Mouse (Mus musculus): ENCODE data around the gene Rnf111. TPM values are rescaled to one million over a fixed set of nuclear protein-coding genes. Genes with fewer than 3 reads are reported as not detected.

The Rnf111 gene
- polyA plus RNA-seq, 1 experiment from 2014 or later: 27.0 TPM

DNA sequence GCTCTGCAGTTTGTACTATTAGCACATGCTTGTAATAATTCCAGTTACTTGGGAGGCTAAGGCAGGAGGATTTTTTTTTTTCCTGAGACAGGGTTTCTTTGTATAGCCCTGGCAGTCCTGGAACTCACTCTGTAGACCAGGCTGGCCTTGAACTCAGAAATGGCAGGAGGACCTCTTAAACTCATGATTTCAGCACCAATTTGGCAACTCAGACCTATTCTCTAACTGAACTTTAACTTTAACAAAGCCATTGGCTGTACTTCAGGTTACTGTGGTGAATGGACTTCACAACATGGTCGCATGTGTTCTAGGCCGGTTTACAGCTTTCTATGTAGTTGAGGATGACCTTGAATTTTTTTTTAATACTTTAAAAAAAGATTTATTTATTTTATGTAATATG is 80.9 kb downstream of the Rnf111 start:
- Histone ChIP-seq H3K27ac (no peak overlapping the region), H3K4me1 (peaks cover 10% of the 10 kb centered on the region), H3K9ac (no peak overlapping the region), H3K27me3 (no peaks in the 10 kb centered on the region), H3K9me3 (no peaks in the 10 kb centered on the region), H3K36me3 (peaks cover 44% of the 10 kb centered on the region), H3K4me2 (no peak overlapping the region), H3K4me3 (no peak overlapping the region)
- ATAC-seq (ENCODE audit: borderline replicate concordance, extremely low read depth, low FRiP score, low TSS enrichment): no peak
- WGBS: 93% methylated on average over 2 of the region's 2 CpGs

DNA sequence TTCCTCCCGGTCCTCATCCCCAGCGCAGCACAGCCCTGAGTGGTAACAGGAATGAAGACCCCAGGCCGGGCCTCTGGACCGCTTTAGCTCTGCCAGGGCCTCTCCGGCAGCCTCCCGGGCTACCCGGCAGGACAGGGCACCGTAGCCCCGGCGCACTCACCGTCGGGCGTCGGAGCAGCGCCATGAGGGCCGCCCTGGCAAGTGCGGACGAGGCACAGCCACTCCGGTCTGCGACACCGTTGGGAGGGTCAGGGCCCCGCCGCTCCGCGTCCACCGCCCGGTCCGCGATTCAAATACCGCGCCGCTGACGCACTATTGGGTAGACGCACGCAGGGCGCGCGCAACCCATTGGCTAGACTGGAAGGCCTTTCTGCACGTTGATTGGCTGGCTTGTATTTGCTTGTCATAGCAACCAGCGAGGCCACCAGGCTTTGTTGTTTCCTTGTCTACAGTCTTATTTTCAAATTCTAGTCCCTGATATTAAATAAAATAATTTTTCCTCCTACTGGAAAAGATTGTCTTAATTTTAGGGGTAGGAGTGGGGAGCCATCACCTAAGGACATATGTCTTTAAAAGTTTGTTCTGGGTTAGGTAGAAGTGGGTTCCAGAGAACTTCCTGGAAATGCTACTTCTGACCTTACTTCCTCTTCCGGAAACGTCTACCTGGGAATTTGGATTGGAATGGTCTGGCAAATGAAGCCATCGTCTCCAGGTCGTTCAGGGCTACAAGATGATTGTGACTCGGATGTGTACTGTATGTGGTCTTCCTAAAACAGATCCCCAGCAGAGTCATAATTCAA is 82.1 kb downstream of the Rnf111 start, which contains the start of gene Ccnb2:
TSS of gene Ccnb2 (minus strand) at position 291 of the 800 bp plus-strand sequence.
- peaks cover 41% of the 10 kb centered on the region for H3K36me3 ChIP-seq
- H3K27ac ChIP-seq: peak within 1 kb of the TSS; percentile 82

DNA sequence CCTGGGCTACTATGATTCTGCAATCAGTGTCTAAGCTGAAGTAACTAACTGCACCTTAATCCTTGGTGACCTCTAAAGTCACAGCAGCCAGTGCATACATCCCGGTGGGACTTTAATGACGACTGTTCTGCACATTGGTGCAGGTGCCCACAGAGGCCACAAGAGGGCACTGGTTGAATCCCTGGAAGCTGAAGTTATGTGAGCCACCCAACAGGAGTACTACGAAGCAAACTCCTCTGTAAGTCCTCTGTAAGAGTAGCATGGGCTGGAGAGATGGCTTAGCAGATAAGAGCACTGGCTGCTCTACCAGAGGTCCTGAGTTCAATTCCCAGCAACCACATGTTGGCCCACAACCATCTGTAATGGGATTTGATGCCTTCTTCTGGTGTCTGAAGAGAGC is 87.1 kb downstream of the Rnf111 start:
- H3K9me3 ChIP-seq: no peaks in the 10 kb centered on the region
- WGBS: 87% methylated on average over 3 of the region's 3 CpGs
- H3K4me3 ChIP-seq: no peak overlapping the region
- no peak for ATAC-seq (ENCODE audit: borderline replicate concordance, extremely low read depth, low FRiP score, low TSS enrichment)
- H3K36me3 ChIP-seq: peaks cover 71% of the 10 kb centered on the region
- H3K9ac ChIP-seq: no peak overlapping the region
- H3K27me3 ChIP-seq: no peaks in the 10 kb centered on the region
- peaks cover 7% of the 10 kb centered on the region for H3K4me1 ChIP-seq
- H3K4me2 ChIP-seq: no peak overlapping the region
- no peak overlapping the region for H3K27ac ChIP-seq

More for the DNA sequence above, 82.1 kb downstream of the Rnf111 start, which contains the start of gene Ccnb2:
- peak within 1 kb of the TSS; percentile 83 for H3K4me3 ChIP-seq
- no peaks in the 10 kb centered on the region for H3K9me3 ChIP-seq
- peak within 1 kb of the TSS; percentile 80 for H3K9ac ChIP-seq
- peak; percentile 98 for ATAC-seq (ENCODE audit: borderline replicate concordance, extremely low read depth, low FRiP score, low TSS enrichment)
- WGBS: 2% methylated on average over 44 of the region's 45 CpGs
- peaks cover 10% of the 10 kb centered on the region for H3K4me1 ChIP-seq
- no peaks in the 10 kb centered on the region for H3K27me3 ChIP-seq
- peak within 1 kb of the TSS; percentile 86 for H3K4me2 ChIP-seq

DNA sequence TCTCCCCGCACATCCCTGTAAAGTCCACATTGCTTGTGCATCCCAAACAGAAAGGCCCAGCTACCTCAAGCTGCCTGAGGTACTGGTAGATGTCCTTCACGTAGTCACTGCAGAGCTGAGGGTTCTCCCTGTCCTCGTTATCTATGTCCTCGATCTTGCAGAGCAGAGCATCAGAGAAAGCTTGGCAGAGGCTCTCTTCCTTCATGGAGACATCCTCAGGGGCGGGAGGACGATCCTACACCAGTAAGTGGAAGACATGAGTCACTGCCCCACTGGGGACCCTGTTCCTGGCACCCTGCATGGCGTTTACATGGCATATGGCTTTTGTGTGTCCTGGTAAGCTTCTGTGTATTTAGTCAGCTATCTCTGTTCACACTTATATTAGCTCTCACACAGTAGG is 90.5 kb downstream of the Rnf111 start:
- Histone ChIP-seq H3K4me3 (no peak overlapping the region), H3K4me1 (no peaks in the 10 kb centered on the region), H3K9me3 (no peaks in the 10 kb centered on the region), H3K27ac (no peak overlapping the region), H3K27me3 (no peaks in the 10 kb centered on the region), H3K9ac (no peak overlapping the region), H3K36me3 (peaks cover 92% of the 10 kb centered on the region), H3K4me2 (no peak overlapping the region)
- no peak for ATAC-seq (ENCODE audit: borderline replicate concordance, extremely low read depth, low FRiP score, low TSS enrichment)
- WGBS: 86% methylated on average over 7 of the region's 7 CpGs

DNA sequence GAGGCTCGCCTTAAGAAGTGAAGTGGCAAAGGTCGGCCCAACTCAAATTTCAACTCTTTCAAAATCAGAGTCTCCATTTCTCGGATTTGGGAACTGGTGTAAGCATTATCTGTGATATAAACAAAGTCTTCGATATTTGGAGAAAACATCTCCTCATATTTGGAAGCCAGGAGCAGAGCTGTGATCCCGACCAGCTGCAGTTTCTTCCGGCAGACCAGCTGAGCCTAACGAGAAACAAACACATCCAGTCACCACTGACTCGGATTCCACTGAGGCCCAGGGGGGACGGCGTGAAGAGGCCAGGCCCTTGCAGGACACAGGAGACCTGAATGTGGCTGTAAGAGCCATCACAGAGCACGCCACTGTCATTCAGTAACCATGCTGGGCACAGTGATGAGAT is 92.9 kb downstream of the Rnf111 start:
- whole genome bisulfite sequencing: 54% methylated on average over 11 of the region's 11 CpGs
- H3K4me1 ChIP-seq: no peaks in the 10 kb centered on the region
- no peak overlapping the region for H3K27ac ChIP-seq
- no peaks in the 10 kb centered on the region for H3K9me3 ChIP-seq
- no peak overlapping the region for H3K4me3 ChIP-seq
- no peaks in the 10 kb centered on the region for H3K27me3 ChIP-seq
- H3K4me2 ChIP-seq: no peak overlapping the region
- no peak overlapping the region for H3K9ac ChIP-seq
- peaks cover 85% of the 10 kb centered on the region for H3K36me3 ChIP-seq
- no peak for ATAC-seq (ENCODE audit: borderline replicate concordance, extremely low read depth, low FRiP score, low TSS enrichment)

DNA sequence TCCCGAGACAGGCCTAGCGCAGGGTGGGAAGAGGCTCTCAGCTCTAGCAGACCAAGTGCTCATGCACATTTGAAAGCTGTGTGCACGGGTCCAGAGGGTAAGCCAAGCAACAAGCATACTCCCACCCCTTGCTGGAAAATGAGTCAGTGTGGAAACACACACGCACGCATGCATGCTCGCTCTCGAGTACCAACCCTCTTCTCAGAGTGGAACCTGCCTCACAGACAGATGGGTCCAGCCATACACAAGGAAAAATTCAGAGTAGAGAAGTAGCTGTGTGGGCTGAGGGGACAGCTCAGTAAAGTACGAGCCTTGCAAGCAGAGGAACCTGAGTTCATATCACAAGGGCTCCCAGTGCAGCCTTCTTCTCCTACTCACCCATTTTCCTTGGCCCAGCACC is 93.8 kb downstream of the Rnf111 start:
- 94% methylated on average over 8 of the region's 8 CpGs for WGBS

DNA sequence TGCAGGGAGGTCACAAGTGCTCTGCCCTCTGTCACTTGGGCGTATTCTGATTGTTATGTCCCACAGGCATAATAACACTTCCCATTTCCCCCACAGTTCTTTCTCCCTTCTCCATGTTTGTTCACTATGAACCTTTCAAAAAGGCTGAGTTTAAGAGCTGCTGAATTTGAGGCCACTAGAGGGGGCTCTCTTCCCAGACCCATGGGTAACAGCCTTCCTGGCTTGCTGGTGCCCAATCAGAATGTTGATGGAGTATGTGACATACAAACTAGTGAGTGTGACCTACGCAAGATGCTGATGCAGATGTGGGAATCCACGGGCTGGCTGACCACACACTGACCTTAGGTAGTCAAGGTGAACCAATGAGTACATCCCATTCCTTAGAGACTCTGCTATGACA is 94.7 kb downstream of the Rnf111 start:
- no peak overlapping the region for H3K27ac ChIP-seq
- no peak overlapping the region for H3K4me3 ChIP-seq

More for the DNA sequence above, 93.8 kb downstream of the Rnf111 start:
- Histone ChIP-seq H3K27me3 (no peaks in the 10 kb centered on the region), H3K36me3 (peaks cover 78% of the 10 kb centered on the region), H3K4me1 (no peaks in the 10 kb centered on the region), H3K9me3 (no peaks in the 10 kb centered on the region), H3K9ac (no peak overlapping the region), H3K27ac (no peak overlapping the region), H3K4me3 (no peak overlapping the region), H3K4me2 (no peak overlapping the region)
- no peak for ATAC-seq (ENCODE audit: borderline replicate concordance, extremely low read depth, low FRiP score, low TSS enrichment)

DNA sequence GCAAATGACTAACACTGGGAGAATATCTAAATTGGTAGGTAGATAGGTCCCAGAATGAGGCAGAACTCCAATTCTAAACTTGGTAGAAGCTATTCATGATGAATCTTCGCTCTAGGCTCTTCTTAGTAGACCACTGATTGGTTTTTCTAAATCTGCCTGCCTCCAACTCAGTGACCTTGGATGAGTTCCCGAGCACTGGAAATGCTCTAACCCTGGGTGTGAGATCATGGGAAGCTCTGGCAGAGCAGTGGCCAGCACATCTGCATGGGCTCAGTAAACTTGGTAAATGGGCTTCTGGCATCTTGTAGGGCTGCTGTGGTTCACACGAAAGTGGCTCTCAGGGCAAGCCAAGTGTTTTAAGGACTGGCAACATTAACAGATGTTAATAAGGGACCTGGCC is 96.9 kb downstream of the Rnf111 start:
- H3K4me1 ChIP-seq: no peaks in the 10 kb centered on the region
- no peak overlapping the region for H3K27ac ChIP-seq
- WGBS: 89% methylated on average over 3 of the region's 3 CpGs
- no peak overlapping the region for H3K4me2 ChIP-seq
- no peaks in the 10 kb centered on the region for H3K27me3 ChIP-seq
- no peaks in the 10 kb centered on the region for H3K9me3 ChIP-seq
- H3K9ac ChIP-seq: no peak overlapping the region
- ATAC-seq (ENCODE audit: borderline replicate concordance, extremely low read depth, low FRiP score, low TSS enrichment): no peak
- peaks cover 48% of the 10 kb centered on the region for H3K36me3 ChIP-seq
- no peak overlapping the region for H3K4me3 ChIP-seq

More for the DNA sequence above, 94.7 kb downstream of the Rnf111 start:
- ATAC-seq (ENCODE audit: borderline replicate concordance, extremely low read depth, low FRiP score, low TSS enrichment): no peak
- WGBS: 89% methylated on average over 3 of the region's 3 CpGs
- Histone ChIP-seq H3K4me2 (no peak overlapping the region), H3K9me3 (no peaks in the 10 kb centered on the region), H3K27me3 (no peaks in the 10 kb centered on the region), H3K36me3 (peaks cover 69% of the 10 kb centered on the region), H3K9ac (no peak overlapping the region), H3K4me1 (no peaks in the 10 kb centered on the region)

DNA sequence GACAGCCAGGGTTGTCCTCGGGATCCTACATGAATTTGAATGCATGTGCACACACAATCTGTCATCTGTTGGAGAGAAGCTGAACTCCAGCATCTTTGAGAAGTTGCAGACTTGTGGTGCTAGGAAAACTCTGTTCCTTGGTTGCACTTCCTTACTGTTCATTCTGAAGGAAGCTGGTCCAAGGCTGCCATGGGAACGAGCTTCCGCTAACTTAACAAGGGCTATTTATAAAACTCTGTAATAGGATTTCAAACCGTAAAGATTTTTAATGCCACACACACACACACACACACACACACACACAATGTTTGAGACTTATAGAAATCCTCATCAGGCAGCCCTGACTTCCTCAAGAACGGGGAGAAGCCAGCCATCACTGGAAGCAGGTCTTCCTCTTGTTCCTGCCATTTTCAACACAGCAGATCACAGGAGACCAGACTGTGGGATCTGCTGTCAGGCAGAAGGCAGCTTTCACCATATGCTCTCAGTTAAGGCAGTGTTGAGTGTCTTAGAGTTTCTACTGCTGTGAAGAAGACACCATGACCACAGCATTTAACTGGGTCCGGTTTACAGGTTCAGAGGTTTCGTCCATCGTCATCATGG is 101.5 kb downstream of the Rnf111 start:
- ATAC-seq (ENCODE audit: borderline replicate concordance, extremely low read depth, low FRiP score, low TSS enrichment): no peak
- H3K9me3 ChIP-seq: no peaks in the 10 kb centered on the region
- WGBS: 88% methylated on average over 8 of the region's 8 CpGs
- H3K4me1 ChIP-seq: no peaks in the 10 kb centered on the region
- H3K27me3 ChIP-seq: no peaks in the 10 kb centered on the region
- no peak overlapping the region for H3K27ac ChIP-seq
- H3K36me3 ChIP-seq: peaks cover 7% of the 10 kb centered on the region; the same call in 1 of the 2 replicates
- H3K4me2 ChIP-seq: no peak overlapping the region
- no peak overlapping the region for H3K4me3 ChIP-seq
- H3K9ac ChIP-seq: no peak overlapping the region

DNA sequence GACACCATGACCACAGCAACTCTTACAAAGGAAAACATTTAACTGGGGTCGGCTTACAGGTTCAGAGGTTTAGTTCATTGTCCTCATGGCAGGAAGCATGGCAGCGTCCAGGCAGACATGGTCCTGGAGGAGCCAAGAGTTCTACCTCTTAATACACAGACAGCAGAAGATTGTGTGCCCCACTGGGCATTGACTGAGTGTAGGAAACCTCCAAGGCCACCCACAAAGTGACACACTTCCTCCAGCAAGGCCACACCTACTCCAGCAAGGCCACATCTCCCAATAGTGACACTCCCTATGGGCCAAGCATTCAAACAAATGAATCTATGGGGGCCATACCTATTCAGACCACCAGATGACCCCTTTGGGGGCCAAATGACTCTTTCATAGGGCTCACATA is 107.4 kb downstream of the Rnf111 start:
- H3K4me3 ChIP-seq: no peak overlapping the region
- H3K27ac ChIP-seq: no peak overlapping the region
- no peak overlapping the region for H3K4me2 ChIP-seq
- 78% methylated on average over 2 of the region's 2 CpGs for WGBS
- H3K9me3 ChIP-seq: no peaks in the 10 kb centered on the region
- no peak overlapping the region for H3K9ac ChIP-seq
- no peaks in the 10 kb centered on the region for H3K4me1 ChIP-seq
- ATAC-seq (ENCODE audit: borderline replicate concordance, extremely low read depth, low FRiP score, low TSS enrichment): no peak; the same call in 1 of the 2 replicates
- H3K36me3 ChIP-seq: peaks cover 18% of the 10 kb centered on the region; the same call in 1 of the 2 replicates
- H3K27me3 ChIP-seq: no peaks in the 10 kb centered on the region

DNA sequence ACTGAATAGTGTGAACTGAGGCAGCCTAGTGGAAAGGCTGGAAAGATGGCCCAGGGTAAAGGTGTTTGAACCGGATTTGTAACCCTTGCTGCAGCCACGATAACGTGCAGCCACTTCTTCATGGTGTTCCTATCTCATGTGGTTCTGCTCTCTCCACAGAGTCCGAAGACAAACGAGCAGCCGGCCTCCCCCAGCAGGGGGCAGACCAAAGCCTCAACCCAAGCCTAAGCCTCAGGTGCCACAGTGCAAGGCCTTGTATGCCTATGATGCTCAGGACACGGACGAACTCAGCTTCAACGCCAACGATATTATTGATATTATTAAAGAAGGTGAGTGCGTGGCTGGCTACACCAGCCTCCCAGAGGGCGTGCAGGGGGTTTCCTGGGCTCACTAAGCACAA is 107.9 kb downstream of the Rnf111 start:
- WGBS: 87% methylated on average over 12 of the region's 12 CpGs
- no peak overlapping the region for H3K4me2 ChIP-seq
- H3K27me3 ChIP-seq: no peaks in the 10 kb centered on the region
- no peaks in the 10 kb centered on the region for H3K9me3 ChIP-seq
- H3K4me3 ChIP-seq: no peak overlapping the region
- H3K36me3 ChIP-seq: peaks cover 18% of the 10 kb centered on the region; the same call in 1 of the 2 replicates
- no peak overlapping the region for H3K27ac ChIP-seq
- H3K9ac ChIP-seq: no peak overlapping the region
- no peaks in the 10 kb centered on the region for H3K4me1 ChIP-seq
- no peak for ATAC-seq (ENCODE audit: borderline replicate concordance, extremely low read depth, low FRiP score, low TSS enrichment)

DNA sequence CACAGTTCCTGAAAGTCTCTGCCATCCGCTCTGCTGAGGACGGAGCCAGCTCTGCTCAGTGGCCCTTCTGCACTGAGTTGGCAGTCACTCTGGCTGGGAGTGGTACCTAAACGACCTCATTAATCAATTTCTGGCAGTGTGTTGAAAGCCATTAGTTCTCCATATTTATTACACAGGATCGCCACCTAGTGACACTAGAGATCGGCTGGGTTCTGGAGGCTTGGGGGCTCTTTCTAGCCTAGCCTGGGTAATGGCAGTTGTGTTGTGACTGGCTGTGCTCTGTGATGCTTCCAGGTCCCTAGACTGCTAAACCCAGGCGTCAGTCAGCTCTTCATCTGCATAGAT is 111.0 kb downstream of the Rnf111 start:
- no peak overlapping the region for H3K27ac ChIP-seq
- no peak overlapping the region for H3K4me3 ChIP-seq
- H3K36me3 ChIP-seq: peaks cover 15% of the 10 kb centered on the region; the same call in 1 of the 2 replicates
- H3K4me1 ChIP-seq: no peaks in the 10 kb centered on the region
- no peak overlapping the region for H3K4me2 ChIP-seq
- no peaks in the 10 kb centered on the region for H3K9me3 ChIP-seq
- no peak overlapping the region for H3K9ac ChIP-seq
- no peak for ATAC-seq (ENCODE audit: borderline replicate concordance, extremely low read depth, low FRiP score, low TSS enrichment)
- WGBS: 16% methylated on average over 6 of the region's 6 CpGs
- H3K27me3 ChIP-seq: no peaks in the 10 kb centered on the region

Measured in lung, embryonic 15.5 days (tissue).